Mouse (Mus musculus) ovary, postnatal 10 days (tissue): ENCODE data around the gene Lonp2.

Source experiments
- DNase-seq: peaks from one replicate; pipeline ENCODE4 v3.0.0; 2022; ENCODE audit warnings: low spot score

Lonp2 gene

DNA sequence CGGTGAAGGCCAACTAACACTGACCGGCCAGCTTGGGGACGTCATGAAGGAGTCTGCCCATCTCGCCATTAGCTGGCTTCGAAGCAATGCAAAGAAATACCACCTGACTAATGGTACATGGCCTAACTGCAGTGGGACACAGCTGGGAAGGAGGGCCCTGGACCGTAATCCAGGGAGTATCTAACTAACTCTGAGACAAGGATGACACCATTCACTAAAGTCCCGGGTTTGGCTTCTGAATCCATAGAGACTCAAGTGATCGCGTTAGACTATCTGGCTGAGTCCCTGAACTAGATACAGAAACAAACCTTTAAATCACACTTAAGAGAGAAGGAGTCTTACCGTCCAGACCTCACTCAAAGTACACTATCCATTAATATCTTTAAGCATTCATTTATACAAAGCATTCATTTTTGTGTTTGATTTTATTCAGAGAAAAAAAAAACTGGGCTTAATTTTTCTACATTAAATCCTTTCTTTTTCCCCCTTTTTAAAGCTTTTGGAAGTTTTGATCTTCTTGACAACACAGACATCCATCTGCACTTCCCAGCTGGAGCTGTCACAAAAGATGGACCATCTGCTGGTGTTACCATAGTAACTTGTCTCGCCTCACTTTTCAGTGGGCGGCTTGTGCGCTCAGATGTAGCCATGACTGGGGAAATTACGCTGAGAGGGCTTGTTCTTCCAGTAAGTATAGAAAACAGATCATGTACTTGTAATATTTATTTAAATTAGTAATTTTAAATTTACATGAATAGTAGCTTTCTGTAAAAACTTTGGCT, 89.8 kb downstream of the Lonp2 start:
- DNase-seq: no peak

DNA sequence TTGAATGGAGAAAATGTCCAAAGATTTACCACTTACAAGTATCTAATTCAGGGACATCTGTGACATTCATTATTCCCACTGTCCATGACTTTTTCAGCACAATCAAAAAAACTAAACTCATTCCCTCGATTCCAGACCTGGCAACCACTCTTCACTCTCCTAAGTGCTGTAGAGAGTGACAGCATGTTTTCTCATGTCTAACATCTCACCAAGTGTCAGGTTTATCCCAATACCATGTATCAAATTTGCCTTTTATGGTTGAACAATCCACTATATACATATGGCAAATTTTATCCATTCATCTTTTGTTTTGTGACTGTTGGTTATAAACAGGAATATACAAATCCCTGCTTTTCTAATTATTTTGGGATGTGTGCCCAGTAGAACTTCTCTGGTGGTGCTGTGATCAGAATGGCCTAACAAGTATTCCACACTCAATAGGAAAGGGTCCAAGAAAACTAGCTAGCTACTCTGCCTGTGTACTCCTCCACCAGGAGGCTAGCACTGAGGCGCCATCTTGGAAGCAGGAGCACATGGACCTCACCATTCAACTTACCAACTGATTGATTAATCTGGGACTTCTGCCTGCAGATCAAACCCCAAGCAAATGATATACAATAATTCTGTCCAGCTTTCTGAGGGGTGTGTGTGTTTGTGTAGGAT, 94.6 kb downstream of the Lonp2 start:
- no peak for DNase-seq

DNA sequence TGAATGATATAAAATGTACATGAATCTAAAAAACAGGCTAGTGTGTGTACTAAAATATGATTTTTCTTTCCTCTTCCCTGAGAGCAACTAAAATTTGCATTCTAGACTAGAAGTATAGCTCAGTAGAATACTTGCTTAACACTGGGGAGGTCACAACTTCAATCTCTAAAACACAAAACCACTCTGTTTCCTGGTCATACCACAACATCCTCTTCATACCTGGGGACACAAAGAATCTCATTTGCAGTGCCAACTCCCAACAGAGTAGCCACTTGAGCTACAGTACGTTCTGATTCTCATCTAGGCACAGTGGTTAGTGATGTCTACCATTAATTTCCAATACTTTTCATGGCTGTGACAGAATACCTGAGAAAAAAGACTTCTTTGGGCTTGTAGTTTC, 95.5 kb downstream of the Lonp2 start:
- DNase-seq: no peak

DNA sequence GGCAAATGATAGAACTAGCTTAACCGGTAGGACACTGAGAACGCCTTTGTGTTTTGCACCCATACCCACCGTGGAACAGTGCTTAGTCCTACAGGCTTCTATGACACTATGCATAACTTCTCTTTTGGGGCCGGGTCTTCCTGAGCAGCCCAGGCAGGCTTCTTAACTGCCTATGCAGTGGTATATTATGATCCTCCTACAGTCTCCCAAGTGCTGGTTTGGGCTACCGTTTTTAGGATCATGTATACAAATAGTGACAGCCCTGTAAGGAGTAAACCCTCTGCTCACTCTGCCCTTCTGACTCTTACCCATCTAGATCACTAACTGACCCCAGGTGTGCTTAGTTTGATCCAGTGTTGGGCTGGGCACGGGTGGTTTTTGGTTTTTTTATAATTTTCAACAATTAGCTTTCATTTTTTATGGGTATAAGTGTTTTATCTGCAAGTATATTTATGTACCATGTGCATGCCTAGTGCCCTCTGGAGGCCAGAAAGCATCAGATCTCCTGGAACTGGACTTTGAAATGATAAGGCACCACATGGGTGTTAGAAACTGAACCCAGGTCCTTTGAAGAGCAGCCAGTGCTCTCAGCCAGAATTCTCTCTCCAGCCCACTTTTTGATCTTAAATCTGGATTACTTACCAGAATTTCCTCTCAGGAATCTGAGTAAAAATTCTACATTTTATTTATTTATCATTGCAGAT, 97.1 kb downstream of the Lonp2 start:
- no peak for DNase-seq

DNA sequence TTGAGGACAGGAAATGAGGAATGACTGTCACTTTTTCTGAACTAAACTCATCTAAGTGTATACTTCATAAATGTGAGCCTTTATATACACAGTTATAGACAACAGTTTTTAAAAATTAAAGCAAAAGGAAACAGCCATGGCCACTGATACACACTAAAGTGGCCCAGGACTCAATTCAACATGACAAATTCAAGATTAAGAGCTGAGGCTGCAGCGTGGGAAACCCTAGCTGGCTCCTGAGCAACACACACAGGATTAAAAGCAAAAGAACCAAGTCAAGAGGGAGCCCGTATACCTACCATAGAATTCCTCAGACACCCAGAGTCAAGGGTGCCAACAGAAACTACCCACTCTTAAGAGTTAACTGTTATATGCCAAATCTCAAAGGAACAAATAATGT, 97.6 kb downstream of the Lonp2 start:
- no peak for DNase-seq

DNA sequence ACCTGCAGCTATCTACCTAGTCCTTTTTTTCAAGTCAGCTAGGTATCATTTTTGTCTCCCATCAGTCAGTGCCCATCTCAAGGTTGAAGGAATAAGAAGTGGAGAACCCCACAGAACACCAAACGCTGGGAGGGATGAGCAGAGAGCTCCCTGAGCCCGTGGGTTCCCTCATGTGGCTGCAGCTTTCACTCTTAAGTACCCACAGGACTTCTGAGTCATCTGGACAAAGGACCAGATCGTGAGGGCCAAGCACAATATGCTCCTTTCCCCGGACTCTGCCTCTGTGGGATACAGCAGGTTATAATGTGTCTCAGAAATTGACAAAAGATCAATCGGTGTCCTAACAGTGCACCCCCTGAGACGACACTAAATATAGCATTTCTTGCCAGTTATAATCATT, 103.1 kb downstream of the Lonp2 start:
- no peak for DNase-seq

DNA sequence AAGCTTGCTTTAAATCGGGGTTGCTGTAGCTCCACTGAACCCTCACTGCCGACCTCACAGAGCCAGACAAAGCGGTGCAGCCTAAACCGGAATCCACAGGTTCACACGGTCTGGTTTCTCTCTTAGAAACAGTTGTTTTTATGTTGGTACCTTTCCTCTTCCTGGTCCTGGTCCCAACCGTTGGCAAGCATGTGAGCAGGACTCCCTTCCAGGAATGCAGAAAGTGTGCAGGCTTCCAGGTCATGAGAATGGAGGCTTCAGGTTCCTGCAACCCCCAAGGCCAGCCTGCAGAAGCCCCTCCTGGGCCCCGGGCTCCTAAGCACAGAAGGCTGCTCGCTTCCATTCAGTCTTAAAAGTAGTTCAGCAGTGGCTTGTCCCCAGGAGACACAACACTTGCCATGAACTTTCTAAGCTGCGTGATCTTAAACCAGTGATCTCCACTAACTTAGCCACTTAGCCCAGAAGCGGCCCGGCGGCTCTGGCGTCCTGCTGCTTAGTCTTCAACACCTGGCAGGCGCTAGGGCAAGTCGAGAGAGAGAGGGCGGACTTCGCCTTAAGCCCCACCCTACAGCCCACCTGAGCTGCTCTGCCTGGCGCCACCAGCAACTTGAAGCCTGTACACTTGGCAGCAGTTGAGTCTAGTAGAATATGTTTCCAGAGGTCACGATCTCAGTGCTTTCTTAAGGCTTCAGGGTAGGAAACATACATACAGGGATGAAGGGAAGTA, 104.5 kb downstream of the Lonp2 start:
- no peak for DNase-seq

DNA sequence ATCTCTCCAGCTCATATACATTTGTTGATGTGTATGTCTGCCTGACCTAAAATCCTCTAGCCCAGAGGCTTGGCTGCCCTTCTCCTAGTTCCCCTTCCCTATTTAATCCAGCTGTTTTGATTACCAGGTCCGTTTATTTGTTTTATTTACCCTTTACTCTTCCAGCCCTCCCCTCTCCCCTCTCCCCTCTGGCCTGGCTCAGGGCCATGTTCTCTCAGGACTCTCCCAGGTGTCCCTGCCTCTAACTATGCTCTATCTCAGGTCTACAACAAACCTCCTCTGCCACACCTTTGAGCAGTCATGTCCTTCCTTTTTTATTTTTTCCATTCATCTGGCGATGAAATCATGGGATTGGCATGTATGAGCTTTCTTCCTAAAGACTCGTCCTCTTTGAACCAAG, 106.5 kb downstream of the Lonp2 start:
- no peak for DNase-seq

DNA sequence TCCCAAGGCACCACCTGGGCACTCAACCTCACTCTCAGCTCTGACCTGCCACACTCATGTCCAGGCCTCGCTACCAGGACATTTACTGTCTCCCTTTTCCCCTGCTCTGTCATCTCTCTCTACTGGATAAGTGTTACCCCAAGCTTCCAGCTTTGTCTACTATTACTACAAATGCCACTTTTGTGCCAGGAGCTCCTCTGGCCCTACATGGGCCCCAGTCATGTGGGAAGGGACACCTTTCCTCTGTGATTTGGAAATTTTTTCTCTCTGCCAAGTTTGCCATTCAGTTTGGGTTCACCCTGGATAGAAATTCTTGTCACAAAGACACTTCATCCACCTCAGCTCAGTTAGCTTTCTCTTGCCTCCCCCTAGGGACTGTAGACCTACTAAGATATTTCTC, 107.0 kb downstream of the Lonp2 start:
- no peak for DNase-seq

DNA sequence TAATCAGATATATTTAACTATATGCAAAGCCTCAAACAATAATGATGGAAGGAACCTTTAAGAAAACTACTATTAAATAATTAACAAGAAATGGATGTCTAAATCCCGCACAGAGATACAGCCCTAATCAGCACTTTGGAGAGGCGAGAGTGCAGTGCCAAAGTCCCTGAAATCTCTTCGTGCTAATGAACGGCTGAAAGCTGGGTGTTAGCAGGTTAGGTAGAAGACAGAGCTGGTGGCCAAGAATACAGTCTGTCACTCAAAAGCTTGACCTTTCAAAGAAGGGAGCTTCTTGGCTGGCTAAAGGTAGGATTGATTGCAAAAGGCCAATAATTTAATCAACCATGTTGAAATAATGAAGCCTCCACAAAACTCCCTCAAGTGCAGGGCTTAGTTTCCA, 110.3 kb downstream of the Lonp2 start:
- DNase-seq: no peak

DNA sequence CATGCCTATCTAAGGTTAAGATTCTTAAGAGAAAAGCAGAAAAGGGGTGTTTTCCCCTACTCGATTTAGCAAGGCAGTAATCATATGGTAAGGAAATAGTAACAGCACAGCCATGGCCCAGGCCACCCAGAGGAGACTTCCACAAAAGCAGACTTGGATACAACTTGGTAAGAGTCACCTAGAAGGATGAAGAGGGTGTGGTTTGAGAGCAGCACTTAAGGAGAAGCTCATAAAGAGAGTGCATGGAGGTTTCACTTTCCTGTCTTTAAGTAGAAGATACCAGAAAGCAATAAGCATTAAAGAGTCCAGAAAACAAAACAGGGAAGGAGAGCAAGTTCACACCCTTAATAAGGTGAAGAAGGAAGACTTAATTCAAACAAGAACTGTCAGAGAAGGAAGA, 111.1 kb downstream of the Lonp2 start:
- no peak for DNase-seq

DNA sequence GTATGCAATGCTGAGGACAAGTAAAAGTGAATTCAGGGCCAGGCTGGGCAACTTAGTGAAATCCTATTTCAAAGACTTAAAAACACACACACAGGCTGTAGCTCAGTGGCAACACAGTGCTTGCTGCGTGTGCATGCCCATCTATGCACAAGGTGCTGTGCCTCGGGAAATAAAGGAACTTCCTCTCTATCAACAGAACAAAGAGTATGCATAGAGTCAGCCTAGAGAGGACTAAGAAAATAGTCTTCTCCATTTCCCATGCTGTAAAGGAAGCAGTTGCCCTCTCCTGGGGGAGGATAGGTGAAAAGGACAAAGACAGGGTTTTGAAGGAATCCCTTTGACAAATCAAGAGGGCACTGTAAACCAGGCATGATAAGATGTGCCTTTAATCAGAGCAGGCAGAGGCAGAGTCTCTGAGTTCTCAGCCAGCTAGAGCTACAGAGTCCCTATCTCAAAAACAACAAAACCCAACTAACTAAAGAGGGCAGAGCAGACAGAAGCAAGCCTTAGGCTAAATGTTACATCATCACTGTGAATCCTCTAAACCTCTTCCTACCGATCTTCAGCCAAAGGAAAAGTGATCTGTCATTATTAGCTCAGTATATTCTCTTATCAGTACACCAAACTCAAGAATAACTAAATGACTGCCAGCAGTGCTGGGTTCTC, 111.7 kb downstream of the Lonp2 start:
- no peak for DNase-seq

DNA sequence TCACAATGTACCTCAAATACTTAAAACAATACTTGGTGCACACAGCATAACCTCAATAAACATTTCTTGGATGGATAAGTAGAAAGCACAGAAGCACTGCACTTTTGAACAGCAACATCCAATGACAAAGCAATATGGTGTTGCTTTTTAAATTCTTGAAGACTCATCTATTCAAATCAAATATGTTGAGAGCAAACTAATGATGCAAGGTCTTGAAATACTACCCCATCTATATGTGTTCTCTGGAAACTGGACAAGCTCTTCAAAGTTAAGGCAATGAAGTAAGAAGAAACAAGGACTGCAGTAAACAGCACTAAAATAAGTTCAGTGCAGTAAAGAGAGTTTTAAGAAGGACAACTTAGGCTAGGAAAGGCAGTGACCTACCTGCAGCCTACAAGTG, 117.1 kb downstream of the Lonp2 start:
- no peak for DNase-seq

DNA sequence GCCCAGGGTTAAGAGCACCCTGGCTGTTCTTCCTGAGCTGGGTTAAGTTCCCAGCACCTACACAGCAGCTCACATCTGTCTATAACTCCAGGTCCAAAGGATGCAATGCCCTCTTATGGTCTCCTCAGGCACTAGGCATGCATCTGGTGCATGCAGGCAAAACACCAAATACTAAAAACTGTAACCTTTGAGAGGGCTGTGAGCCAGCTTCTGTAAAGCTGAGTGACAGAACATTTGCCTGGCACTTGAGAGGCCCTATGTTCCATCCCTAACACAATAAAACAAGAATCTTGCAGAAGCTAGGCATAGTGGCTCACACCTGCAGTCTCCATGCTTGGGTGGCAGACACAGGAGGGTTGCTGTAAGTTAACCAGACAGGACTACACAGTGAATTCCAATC, 117.8 kb downstream of the Lonp2 start:
- no peak for DNase-seq

DNA sequence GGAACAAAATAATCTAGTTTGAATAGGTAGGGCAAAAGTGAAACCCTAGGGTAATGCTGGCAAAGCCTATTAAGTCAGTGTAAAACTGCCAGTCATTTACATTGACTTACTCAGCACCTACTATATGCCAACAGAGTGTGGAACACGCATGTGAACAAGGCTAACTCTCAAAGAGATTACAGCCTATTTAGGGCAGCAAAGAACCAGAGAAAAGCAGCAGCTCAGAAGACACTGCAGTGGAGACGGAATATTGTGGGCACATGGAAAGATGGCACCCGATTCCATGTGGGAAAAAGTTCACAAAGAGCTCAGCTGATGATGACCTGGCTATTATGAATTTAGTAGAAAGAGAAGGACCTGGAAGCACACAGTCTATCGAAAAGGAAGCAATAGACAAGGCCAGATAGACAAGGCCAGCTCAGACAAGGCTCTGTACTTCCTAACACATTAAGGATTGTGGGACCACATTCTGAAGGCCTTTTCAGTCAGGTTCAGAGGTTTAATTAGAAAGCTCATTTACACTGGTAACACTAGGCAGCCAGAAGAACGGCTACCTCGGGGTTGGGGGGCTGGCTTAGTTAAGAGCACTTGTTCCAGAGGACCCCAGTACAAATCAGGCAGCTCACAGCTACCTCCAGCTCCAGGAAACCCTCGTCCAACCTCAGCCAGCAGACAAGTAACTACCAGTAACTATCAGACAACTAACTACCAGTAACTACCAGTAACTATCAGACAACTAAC, 118.9 kb downstream of the Lonp2 start:
- no peak for DNase-seq

DNA sequence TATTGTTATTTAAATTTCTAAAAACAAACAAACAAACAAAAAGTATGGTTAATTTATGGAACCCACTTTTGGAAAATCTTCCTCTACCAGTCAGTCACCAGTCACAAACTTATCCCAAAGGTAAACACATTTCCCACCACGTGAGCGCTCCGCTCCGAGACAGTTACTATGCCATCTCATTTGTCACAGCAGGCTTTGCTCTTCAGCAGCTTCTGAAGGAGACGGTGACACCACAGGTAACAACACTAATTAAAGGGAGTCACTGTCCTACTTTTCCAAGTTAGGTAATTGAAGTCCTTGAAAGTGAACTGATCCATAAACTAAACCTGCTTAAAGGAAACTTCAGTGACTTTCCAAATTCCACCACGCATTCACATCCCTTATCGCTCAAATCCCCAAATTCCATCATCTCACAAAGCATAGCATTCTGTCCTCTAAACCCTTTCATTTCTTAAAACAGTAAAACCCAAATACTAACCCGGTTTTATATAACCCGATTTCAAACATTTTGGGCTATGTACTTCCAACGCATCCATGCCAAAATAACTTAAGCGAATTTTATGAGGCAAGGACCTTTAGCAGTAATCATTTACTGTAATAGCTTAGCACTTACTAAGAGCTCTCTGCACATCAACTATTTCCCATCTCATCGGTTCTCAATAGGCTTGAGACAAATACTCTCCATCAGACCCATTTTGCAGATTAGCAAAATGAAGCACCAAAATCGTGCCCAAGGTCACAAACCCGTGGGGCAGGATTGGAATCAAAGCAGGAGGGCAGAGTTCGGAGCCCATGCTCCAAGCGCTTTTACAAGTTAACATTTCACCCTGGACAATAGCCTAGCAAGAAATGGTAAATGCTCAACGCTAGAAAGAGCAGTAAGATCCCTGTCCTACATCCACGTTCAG, 120.7 kb downstream of the Lonp2 start:
- DNase-seq: no peak

DNA sequence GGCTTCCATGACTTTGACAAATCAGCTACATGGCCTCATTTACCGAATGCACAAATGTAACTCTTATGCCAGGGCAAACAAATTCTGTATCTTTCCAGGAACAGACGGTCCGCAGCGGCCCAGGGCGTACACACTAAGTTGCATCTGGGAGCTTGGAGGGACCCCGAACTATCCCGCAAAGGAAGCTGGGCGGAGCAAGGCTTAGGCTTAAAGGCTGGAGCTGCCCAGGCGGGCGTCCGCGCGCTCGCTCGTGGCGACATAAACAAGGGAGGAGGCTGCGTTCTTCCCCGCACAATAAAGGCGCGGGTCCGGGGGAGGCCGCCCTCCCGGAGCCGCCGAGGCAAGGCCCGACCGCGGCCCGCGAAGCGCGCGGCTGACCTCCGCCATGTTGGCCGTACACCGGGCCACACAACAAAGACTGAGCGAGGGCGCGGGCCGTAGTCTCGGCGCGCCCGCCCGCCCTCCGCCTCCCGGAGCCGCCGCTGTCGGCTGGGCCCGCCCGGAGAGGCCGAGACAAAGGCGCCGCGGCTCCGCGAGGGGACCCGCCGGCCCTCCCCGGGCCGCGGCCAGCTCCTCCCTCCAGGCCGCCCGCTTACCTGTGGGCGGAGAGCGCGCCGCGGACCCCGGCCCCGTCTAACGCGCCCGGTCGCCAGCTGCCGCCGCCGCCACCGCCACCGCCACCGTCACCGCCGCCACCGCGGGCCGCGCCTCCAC, 121.5 kb downstream of the Lonp2 start, which contains the start of the genes Gm10638 and Siah1a:
Gm10638 (plus strand) TSS at position 479 of the 714 bp plus-strand sequence.
Siah1a (minus strand) TSS at position 714 of the 714 bp plus-strand sequence.
- peak; percentile 51 for DNase-seq

DNA sequence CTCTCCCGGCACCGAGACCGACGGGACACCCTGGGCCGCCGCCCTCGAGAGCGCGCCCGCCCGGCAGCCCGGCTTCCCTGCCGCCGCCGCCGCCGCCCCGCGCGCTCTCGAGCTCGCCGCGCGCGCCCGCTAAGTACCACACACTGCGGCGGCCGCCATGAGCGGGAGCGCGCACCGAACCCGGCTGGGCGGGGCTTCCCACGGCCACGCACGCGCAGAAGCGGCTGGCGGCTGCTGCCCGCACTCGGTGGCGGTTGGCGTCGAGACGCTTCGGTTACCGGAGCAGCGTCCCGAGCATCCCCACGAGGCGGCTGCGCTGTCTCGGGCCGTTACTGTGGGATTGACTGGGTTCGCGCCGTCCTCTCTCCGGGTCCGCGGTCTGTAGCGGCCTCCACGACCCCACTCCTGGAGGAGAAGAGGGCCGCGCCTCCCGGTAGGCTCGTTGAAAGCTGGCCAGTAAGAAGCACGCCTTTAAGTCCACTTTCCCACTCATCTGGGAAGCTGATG, 122.1 kb downstream of the Lonp2 start:
- DNase-seq: peak; percentile 89

DNA sequence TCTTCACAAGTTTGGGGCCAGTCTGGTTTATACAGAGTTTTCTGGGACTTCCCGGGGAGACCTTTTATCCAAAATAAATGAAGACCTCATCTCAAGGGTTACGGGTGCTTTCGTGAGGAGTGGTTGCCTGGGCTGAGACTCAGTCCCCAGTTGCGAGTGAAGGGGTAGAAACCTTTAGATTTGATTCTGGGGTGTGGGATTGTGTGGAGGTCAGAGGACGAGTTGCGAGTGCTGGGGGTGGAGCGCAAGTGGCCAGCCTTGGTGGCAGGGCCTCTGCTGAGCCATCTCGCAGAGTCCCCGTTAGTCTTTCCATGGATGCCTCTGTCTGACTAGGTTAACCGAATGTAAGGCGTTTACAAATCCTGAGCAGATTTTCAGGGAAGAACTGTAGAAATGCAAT, 122.7 kb downstream of the Lonp2 start:
- no peak for DNase-seq
